8 mouse cellular contexts compared by ENCODE assay signal in genomic region chr14:102510387-102510786, GRCm38 (mm10).
DNase-seq lines count a peak whose midpoint lies in the region; ATAC-seq lines count a peak whose summit lies in the region.

No protein-coding gene starts in this region.

- no peak for ATAC-seq in cerebellum, adult (ENCODE audit: insufficient number of reproducible peaks, low FRiP score, low TSS enrichment)
- peak; percentile 83; the same call in 1 of the 2 replicates for ATAC-seq in megakaryocyte-erythroid progenitor cell, adult 5-6 weeks (replicated peaks; ENCODE audit: low FRiP score, low TSS enrichment, poor library complexity, severe bottlenecking)

- intact Hi-C loops in heart, postnatal 10 days (cut with DNase I), result loop anchor here (1.0 to 5.0 kb wide), 4 partner anchors 329 to 738 kb away; partner anchors contain the start of gene Kctd12

- peak; percentile 37 for DNase-seq in cerebellum, adult 11 months
- DNase-seq in WW6 (ENCODE audit: low read depth, low spot score), result peak; percentile 29
- peak; percentile 72 to 73 for DNase-seq in cerebellum, postnatal 36 days
- peak; percentile 42 to 74 for DNase-seq in heart, postnatal 10 days
- DNase-seq in layer of hippocampus, postnatal 14 days (ENCODE audit: low spot score in 2 of 2), result peak; percentile 13 to 40
- peak; percentile 13 to 17 for DNase-seq in spleen, postnatal 36 days (ENCODE audit: low spot score in 2 of 2)

Comparison
In these comparisons a context has a peak if more than half of its experiments do, and no peak if none do; other contexts are left out.
1. DNase-seq: peak in every context shown above with its lines; median percentile 72 in cerebellum, postnatal 36 days; 58 in heart, postnatal 10 days; 37 in cerebellum, adult 11 months; 29 in WW6; 26 in layer of hippocampus, postnatal 14 days; 15 in spleen, postnatal 36 days.